Mouse (Mus musculus): ENCODE results near the gene Kdm2a. TPM values are rescaled to one million over a fixed set of nuclear protein-coding genes. Genes with fewer than 3 reads are reported as not detected.

Kdm2a gene
- total RNA-seq, 2 experiments from 2014 or later: 66.6 to 82.6 TPM

GRCm38 (mm10) chr19:4333791-4334190, 64.3 kb downstream of the Kdm2a start:
- DNase-seq (ENCODE audit: low spot score in 2 of 2): peak; percentile 91 to 92
- intact Hi-C loops (cut with DNase I): loop anchor here (5.0 kb wide), 1 partner anchor 64 kb away; the partner anchor contains the start of gene Kdm2a

- intact Hi-C loops (cut with DNase I): loop anchor here (5.0 kb wide), 1 partner anchor 64 kb away; the partner anchor contains the start of gene Kdm2a
- DNase-seq (ENCODE audit: low spot score in 2 of 2): peak; percentile 36 to 43
Measured at GRCm38 (mm10) chr19:4333100-4333775, 64.8 kb downstream of the Kdm2a start.

- intact Hi-C loops (cut with DNase I): loop anchor here (5.0 kb wide), 1 partner anchor 65 kb away; the partner anchor contains the start of gene Kdm2a
- peak; percentile 39 to 49 for DNase-seq (ENCODE audit: low spot score in 2 of 2)
Measured at GRCm38 (mm10) chr19:4332653-4333052, 65.4 kb downstream of the Kdm2a start.

GRCm38 (mm10) chr19:4331273-4331672, 66.8 kb downstream of the Kdm2a start:
- intact Hi-C loops (cut with DNase I): loop anchor here (5.0 kb wide), 1 partner anchor 66 kb away; the partner anchor contains the start of gene Kdm2a
- no peak for DNase-seq (ENCODE audit: low spot score in 2 of 2)

GRCm38 (mm10) chr19:4330603-4331002, 67.5 kb downstream of the Kdm2a start:
- intact Hi-C loops (cut with DNase I): loop anchor here (5.0 kb wide), 1 partner anchor 67 kb away; the partner anchor contains the start of gene Kdm2a
- DNase-seq (ENCODE audit: low spot score in 2 of 2): no peak

DNA sequence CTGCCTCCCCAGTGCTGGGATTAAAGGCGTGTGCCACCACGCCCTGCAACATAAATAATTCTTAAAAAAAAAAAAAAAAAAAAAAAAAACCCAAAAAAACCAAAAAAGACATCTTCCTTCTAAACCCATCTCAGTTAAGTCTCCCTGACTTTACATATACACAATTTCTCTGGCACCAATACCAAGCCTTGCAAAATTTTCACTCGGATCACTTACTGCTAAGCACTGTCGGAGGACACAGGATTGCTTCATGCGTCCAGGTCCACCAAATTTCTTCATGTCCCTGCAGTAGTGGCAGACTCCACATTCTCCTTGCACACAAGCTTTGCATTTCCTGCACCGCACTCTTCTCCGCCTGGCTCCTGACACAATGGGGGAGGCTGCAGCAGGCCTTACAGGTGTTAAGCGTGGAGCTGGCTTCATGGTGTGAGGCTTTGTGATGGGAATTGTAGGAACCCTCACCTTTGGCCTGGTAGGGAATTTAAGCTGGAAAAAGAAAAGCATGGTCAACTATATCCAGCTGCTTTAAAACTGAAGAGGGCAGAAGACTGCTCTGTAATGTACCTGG, 69.3 kb downstream of the Kdm2a start:
- intact Hi-C loops (cut with DNase I): no loop called here
- DNase-seq (ENCODE audit: low spot score in 2 of 2): no peak

DNA sequence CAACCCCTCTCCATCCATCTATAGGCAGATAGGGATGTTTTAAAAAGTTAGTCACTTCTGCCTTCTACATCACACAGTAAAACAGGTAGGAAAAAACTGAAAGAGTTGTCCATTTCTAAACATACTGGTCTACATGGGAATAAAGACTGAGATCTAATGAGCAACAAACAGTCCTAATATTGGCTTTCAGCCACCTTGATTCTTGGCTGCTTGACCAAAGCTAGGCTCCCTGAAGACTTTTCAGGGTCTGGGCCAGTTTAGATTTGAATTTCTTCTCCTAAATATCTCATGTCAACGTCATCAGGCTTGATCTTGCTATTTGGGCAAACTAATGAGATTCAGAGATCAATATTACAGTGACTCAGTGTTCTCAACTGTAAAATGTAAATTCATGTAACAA, 71.2 kb downstream of the Kdm2a start:
- intact Hi-C loops (cut with DNase I): no loop called here
- DNase-seq (ENCODE audit: low spot score in 2 of 2): no peak

GRCm38 (mm10) chr19:4326106-4326505, 72.0 kb downstream of the Kdm2a start:
- intact Hi-C loops (cut with DNase I): no loop called here
- no peak for DNase-seq (ENCODE audit: low spot score in 2 of 2)

DNA sequence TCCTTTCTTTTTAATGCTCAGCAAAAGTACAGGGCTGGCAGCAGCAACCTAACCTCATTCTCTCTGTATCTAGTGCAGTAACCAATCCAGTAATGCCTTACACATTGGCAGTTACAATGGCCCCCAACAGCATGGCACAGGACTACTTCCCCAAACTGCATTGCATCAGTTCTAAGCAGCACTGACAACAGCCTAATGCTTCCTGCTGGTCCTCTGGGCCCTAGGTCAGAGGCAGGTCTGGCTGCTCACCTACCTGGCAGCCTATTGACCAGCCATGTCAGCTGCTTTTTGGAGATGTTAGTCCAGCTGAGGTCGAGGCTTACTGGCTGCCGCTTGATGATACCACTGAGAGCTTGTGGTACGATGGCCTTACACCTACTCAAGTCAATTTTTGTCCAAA, 76.0 kb downstream of the Kdm2a start:
- no peak for DNase-seq (ENCODE audit: low spot score in 2 of 2)

DNA sequence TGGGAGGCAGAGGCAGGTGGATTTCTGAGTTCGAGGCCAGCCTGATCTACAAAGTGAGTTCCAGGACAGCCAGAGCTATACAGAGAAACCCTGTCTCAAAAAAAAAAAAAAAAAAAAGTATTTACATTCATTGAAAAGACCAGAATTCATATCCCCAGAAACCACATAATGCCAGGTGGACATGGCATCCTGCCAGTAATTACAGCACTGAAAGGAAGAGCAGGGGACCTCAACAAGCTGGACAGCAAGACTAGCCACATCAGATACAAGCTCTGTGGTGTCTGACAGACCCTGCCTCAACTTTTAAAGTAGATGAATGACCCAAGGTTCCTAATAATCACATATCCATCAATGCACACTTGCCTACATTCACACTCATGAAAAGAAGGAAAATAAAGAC, 76.5 kb downstream of the Kdm2a start:
- no peak for DNase-seq (ENCODE audit: low spot score in 2 of 2)
- intact Hi-C loops (cut with DNase I): no loop called here

More for the DNA sequence above, 76.0 kb downstream of the Kdm2a start:
- intact Hi-C loops (cut with DNase I): no loop called here

DNA sequence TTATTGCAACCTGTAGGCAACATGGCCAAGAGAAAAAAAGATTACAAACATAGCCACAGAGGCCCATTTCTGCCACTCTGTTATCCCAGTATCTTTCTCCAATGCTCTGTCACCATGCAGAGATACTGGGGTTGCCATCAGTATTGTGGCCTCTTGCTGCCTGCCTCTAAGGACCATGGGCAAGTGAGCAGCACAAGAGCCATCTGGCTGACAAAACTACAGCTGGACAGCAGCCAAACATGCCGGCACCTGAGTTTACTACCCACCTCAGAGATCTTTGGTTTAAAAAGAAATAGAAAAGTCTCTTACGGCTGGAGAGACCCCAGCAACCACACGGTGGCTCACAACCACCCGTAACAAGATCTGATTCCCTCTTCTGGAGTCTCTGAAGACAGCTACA, 78.8 kb downstream of the Kdm2a start:
- intact Hi-C loops (cut with DNase I): no loop called here
- no peak for DNase-seq (ENCODE audit: low spot score in 2 of 2)

DNA sequence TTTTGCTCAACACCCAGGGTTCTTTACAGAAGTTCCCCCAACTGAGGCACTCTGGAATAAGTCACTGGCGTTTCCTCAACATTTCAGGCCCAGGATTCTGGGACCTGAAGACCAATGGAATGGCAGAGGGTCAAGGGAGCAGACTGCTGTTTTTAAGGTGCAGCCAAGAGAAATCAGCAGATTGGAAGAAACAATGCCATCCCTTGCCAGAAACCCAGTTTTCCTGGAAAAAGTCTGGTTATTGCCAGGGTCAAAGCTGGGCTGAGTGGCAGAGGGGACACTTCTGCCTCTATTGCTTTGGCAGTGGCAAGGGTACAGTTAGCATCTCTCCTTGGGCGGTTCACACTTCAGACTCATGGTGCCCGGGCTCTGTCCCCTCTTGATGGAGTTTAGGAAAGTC, 80.9 kb downstream of the Kdm2a start:
- DNase-seq (ENCODE audit: low spot score in 2 of 2): no peak
- intact Hi-C loops (cut with DNase I): no loop called here

- intact Hi-C loops (cut with DNase I): no loop called here
- no peak for DNase-seq (ENCODE audit: low spot score in 2 of 2)
Measured at GRCm38 (mm10) chr19:4315223-4315944, 82.7 kb downstream of the Kdm2a start.

- intact Hi-C loops (cut with DNase I): no loop called here
- no peak for DNase-seq (ENCODE audit: low spot score in 2 of 2)
Measured at GRCm38 (mm10) chr19:4309776-4310185, 88.3 kb downstream of the Kdm2a start.

- no peak for DNase-seq (ENCODE audit: low spot score in 2 of 2)
- intact Hi-C loops (cut with DNase I): no loop called here
Measured at GRCm38 (mm10) chr19:4309302-4309701, 88.8 kb downstream of the Kdm2a start.

GRCm38 (mm10) chr19:4306190-4306577, 91.9 kb downstream of the Kdm2a start, which contains the start of gene Grk2:
TSS of gene Grk2 (minus strand) at chr19:4306222.
- intact Hi-C loops (cut with DNase I): loop anchor here (1.0 kb wide), 1 partner anchor 49 kb away; no protein-coding TSS in a partner anchor
- DNase-seq (ENCODE audit: low spot score in 2 of 2): peak; percentile 75 to 82

DNA sequence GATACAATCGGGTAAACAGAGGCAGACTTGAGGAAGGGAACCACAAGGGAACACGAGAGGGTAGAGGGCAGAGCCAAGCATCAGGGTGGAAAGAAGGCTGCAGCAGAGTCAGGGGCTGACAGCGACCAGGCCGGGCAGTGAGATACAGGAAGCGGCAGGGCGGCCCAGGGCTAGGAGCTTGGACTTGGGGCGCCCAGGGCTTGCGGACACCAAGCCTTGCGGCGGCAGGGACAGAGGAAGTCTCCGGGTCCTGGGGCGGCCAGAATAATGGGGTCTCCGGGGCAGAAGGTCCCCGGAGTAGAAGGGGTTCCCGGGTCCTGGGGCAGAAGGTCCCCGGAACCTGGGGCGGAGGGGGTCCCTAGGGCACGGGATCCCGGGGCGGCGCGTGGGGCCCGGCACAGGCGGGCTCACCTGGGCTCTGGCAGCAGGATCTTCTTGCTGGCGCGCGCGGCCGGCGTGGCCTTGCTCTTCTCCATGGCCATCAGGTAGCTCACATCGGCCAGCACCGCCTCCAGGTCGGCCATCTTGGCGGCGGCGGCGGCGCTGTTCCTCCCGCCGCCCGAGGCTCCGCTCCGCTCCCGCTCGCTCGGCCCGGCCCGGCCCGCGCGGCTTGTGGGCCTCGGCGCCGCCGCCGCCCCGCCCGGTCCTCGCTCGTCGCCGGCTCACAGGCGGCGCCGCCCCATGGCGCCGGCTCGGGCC, 92.4 kb downstream of the Kdm2a start:
- DNase-seq (ENCODE audit: low spot score in 2 of 2): peak; percentile 47 to 52
- intact Hi-C loops (cut with DNase I): loop anchor here (1.0 to 2.0 kb wide), 2 partner anchors 23 to 48 kb away; partner anchors contain the start of gene Ankrd13d

DNA sequence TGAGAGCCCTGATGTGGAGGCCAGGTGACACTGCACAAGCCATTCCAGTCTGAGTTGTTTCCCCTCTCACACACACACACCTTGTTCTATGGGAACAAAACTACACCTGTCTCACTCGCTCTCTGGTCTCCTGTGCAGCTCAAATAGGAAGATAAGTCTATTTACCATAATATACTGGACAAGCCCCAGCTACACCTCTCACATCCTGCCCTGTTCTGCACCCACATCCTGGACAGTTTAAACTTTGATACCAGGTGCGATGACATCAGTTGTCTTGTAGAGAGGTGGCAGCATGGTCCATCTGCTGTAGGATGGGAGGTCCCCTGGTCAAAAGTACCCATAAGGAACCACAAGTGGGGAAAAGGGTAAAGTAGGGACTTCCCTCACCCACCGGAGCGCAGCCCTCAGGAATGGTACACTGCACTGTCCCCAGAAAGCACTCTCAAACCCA, 93.2 kb downstream of the Kdm2a start:
- DNase-seq (ENCODE audit: low spot score in 2 of 2): no peak
- intact Hi-C loops (cut with DNase I): loop anchor here (2.0 kb wide), 1 partner anchor 22 kb away; the partner anchor contains the start of gene Ankrd13d

GRCm38 (mm10) chr19:4304251-4304821, 93.7 kb downstream of the Kdm2a start:
- DNase-seq (ENCODE audit: low spot score in 2 of 2): no peak
- intact Hi-C loops (cut with DNase I): loop anchor here (2.0 kb wide), 1 partner anchor 22 kb away; the partner anchor contains the start of gene Ankrd13d

Data from left cerebral cortex, postnatal 36 days (tissue).